Comparison of ENCODE assay signal across 14 mouse cellular contexts in the genomic region with DNA sequence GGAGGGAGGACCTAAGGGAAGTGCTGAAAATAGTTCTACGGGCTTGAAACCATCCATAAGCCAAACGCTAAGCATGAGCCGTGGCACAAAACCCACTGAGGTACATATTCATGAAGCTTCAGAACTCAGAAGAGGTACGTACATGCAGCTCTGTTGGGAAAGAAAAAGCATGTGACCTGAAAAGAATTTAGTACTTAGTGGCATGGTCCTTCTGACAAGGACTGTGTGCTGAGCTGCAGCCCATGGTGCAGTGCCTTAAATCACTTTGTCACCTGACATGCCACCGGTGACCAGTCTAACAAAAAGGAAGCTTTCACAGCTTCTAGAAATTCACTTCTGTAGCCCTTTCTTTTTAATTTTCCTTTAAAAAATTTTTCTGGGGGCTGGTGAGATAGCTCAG.
"Had no signal": no experiment of that assay in that cellular context is flagged by ENCODE, and none has a peak within 500 bp of the region (broad histone marks: within the 10 kb centered on the region; RNA-seq: fewer than 3 reads in every experiment).

No protein-coding gene starts in this region.

- DNase-seq: kidney, adult 9 months; kidney, postnatal 14 days; lung, embryonic 14.5 days; lung, postnatal 14 days; right cerebral cortex, postnatal 4 days; spleen, adult 18-20 months; thymus, adult 2 months; thymus, postnatal 25 days had no signal

- H3K9ac ChIP-seq: liver, embryonic 15.5 days; lung, embryonic 14.5 days; midbrain, embryonic 13.5 days; stomach, embryonic 15.5 days had no signal

- H3K27ac ChIP-seq: left cerebral cortex, adult 2 months; limb, embryonic 10.5 days; liver, embryonic 15.5 days; midbrain, embryonic 13.5 days; stomach, embryonic 15.5 days had no signal

- ATAC-seq: midbrain, embryonic 13.5 days had no signal

- H3K4me2 ChIP-seq: liver, embryonic 11.5 days; liver, embryonic 15.5 days; lung, embryonic 14.5 days; midbrain, embryonic 13.5 days; stomach, embryonic 15.5 days had no signal

- H3K4me3 ChIP-seq: left cerebral cortex, adult 2 months; limb, embryonic 10.5 days; liver, embryonic 15.5 days; midbrain, embryonic 13.5 days; stomach, embryonic 15.5 days had no signal

- H3K27me3 ChIP-seq: liver, embryonic 15.5 days; midbrain, embryonic 13.5 days; stomach, embryonic 15.5 days had no signal

- H3K36me3 ChIP-seq: limb, embryonic 10.5 days; liver, embryonic 15.5 days; midbrain, embryonic 13.5 days; stomach, embryonic 15.5 days had no signal

- H3K9me3 ChIP-seq: limb, embryonic 10.5 days; liver, embryonic 15.5 days; midbrain, embryonic 13.5 days; stomach, embryonic 15.5 days had no signal
